Mouse (Mus musculus): Measurements from ENCODE around the gene Fam104a. TPM values are rescaled to one million over a fixed set of nuclear protein-coding genes. Genes with fewer than 3 reads are reported as not detected.

Fam104a gene
- polyA plus RNA-seq, 1 experiment = 24.7 TPM

DNA sequence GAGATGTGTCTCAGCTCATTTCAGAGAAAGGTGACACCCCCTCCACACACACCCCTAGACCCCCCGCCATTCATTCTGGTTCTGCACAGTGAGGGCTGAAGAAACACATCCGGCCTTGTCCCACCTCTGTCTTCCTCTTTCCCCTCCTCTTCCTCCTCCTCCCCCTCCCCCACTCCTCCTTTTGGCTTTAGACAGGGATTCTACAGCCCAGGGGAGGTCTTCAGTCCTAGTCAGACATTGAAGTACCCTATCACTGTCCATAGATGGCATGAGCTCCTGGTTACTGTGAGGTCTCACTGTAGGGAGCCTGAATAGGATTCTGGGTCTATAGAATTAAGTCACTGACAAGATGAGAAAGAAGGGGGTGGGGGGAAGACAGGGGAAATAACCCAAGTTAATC lies 63.0 kb downstream of the Fam104a start:
- Histone ChIP-seq H3K4me3 (ENCODE audit: insufficient read depth, low read length) (no peak overlapping the region), H3K4me1 (ENCODE audit: control insufficient read depth, insufficient read depth, low read length) (no peaks in the 10 kb centered on the region), H3K27ac (ENCODE audit: insufficient read depth, low read depth, low read length) (no peak overlapping the region)
- TF ChIP-seq POLR2A (IDR thresholded peaks at IDR 0.05; ENCODE audit: borderline replicate concordance, low read depth, low read length) (no peak), CTCF (IDR thresholded peaks at IDR 0.05; ENCODE audit: low read depth, low read length) (no peak)

DNA sequence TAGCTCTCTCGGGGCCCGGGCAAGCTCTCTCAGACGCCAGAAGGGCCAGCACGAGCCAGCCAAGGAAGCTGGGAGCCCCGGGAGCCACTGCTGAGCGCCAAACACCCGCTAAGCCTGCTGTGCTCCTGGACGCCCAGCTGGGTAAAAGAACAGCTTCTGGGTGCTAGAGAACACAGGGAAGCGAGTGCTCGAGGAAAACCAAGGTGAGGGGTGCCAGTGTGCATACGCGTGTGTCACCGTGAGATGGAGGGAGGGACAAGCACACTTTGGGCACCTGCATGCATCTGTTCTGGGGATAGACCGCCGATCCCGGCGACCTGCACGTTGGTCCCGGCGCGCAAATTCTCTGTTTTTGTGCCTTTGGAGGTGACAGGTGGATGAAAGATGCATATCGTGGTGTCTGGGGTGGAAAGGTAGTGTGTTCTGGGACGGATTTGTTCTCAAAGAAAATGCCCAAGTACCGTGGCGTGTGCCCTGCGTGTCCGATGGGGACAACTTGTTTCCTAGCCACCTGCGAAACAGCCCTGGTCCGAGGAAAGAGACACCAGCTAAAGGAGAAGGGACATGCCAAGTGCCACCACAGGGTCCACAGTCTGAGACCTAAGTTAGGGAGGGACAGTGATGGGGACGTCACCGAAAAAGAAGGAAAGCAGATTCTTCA lies 64.4 kb downstream of the Fam104a start:
- Histone ChIP-seq H3K4me3 (ENCODE audit: insufficient read depth, low read length) (peak overlapping the region; percentile 49), H3K4me1 (ENCODE audit: control insufficient read depth, insufficient read depth, low read length) (no peaks in the 10 kb centered on the region), H3K27ac (ENCODE audit: insufficient read depth, low read depth, low read length) (no peak overlapping the region)
- no peak for TF ChIP-seq CTCF (IDR thresholded peaks at IDR 0.05; ENCODE audit: low read depth, low read length)
- TF ChIP-seq POLR2A (IDR thresholded peaks at IDR 0.05; ENCODE audit: borderline replicate concordance, low read depth, low read length) = no peak

DNA sequence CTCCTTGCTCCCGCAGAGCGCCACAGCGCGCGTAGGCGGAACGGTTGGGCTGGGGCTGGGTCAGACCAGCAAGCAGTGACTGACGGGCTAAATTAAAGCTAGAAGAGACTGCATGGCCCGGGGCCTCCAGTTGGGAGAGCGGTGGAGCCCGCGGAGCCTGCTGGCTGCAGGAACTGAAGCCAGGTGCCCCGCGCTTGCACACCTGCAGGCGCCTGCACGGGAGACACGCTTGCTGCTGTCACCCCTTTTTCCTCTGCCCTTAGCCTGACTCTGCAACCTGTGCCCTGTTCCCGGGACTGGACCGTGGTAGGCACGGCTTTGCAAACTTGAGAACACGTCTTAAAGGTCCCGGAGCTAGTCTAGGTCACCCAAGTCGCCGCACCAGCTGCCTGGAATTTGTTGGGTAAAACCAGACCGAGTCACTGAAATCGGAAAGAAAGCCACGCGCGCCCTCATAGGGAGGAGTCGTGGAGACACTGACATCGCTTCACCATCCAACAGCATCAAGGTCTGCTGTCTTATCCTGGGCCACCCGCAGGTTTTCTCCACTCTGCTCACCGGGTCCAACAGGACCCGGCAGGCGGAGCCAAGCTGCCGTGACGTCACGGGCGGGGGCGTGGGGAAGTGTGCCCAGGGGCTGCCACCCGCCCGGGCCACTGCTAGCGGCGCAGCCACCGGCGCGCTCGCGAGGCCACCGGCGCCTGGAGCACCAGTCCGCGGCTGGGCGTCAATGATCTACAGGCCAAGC lies 65.1 kb downstream of the Fam104a start, which contains the start of gene Sstr2:
Gene Sstr2, plus strand, starts transcription at position 671 of the 748 bp plus-strand sequence.
- TF ChIP-seq POLR2A (IDR thresholded peaks at IDR 0.05; ENCODE audit: borderline replicate concordance, low read depth, low read length) (no peak), CTCF (IDR thresholded peaks at IDR 0.05; ENCODE audit: low read depth, low read length) (no peak)
- Histone ChIP-seq H3K27ac (ENCODE audit: insufficient read depth, low read depth, low read length) (no peak within 1 kb of the TSS), H3K4me1 (ENCODE audit: control insufficient read depth, insufficient read depth, low read length) (no peaks in the 10 kb centered on the region), H3K4me3 (ENCODE audit: insufficient read depth, low read length) (peak within 1 kb of the TSS; percentile 49)

DNA sequence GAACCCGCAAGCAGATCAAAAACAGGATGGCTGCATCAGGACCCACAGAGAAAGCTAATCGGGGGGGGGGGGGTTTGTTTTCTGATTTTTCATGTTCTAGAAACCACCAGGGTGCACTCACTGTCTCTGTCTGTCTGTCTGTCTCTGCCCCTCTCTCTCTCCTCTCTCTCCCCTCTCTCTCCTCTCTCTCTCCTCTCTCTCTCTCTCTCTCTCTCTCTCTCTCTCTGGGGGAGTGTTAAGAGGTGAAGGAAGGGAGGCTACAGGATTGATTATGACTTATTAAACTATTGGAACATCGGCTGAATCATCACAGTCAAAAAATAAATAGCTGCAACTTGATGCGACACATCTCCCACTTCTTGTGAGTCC lies 65.7 kb downstream of the Fam104a start:
- Histone ChIP-seq H3K27ac (ENCODE audit: insufficient read depth, low read depth, low read length) (no peak overlapping the region), H3K4me1 (ENCODE audit: control insufficient read depth, insufficient read depth, low read length) (no peaks in the 10 kb centered on the region), H3K4me3 (ENCODE audit: insufficient read depth, low read length) (peak overlapping the region; percentile 49; the same call in 1 of the 2 replicates)
- TF ChIP-seq CTCF (IDR thresholded peaks at IDR 0.05; ENCODE audit: low read depth, low read length) (no peak), POLR2A (IDR thresholded peaks at IDR 0.05; ENCODE audit: borderline replicate concordance, low read depth, low read length) (no peak)

DNA sequence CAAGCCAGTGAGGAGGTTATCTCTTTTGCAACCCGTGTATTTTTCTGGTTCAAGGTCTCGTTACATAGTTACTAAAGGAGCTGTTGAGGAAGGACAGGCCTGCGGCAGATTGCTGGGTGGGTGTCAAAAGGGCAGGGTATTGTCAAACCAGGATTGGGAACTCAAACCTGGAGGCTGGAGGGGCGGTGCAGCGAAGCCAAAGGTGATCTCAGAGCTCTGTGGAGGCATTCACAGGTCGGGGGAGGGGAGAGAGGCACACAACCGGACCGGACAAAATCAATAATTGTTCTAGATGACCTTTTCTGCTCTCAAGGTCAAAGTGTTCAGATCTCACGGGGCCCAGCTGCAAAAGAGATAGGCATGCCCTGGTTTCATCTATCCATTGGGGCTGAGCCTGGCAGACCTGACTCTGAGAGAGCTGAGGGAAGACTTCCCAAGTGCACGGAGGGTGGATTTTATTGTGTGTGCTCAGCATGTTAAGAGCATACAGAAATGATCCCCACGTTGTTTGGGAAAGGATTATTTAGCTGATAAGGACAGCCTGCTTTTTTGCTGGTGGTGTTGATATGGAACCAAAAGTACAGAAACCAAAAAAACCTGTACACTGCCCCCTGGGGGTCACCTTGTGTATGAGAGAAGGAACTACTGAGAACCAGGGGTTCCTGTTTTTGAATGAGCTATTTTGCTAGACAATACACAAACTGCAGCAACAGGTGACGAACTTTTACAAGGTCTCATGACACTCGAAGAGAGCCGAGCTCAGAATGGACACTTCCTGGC lies 66.6 kb downstream of the Fam104a start:
- no peak overlapping the region for H3K4me3 ChIP-seq (ENCODE audit: insufficient read depth, low read length)
- TF ChIP-seq CTCF (IDR thresholded peaks at IDR 0.05; ENCODE audit: low read depth, low read length) = 0 out of 2 replicates have a peak, but pooled peaks have one; percentile 7
- no peak for TF ChIP-seq POLR2A (IDR thresholded peaks at IDR 0.05; ENCODE audit: borderline replicate concordance, low read depth, low read length)
- no peaks in the 10 kb centered on the region for H3K4me1 ChIP-seq (ENCODE audit: control insufficient read depth, insufficient read depth, low read length)
- no peak overlapping the region for H3K27ac ChIP-seq (ENCODE audit: insufficient read depth, low read depth, low read length)

DNA sequence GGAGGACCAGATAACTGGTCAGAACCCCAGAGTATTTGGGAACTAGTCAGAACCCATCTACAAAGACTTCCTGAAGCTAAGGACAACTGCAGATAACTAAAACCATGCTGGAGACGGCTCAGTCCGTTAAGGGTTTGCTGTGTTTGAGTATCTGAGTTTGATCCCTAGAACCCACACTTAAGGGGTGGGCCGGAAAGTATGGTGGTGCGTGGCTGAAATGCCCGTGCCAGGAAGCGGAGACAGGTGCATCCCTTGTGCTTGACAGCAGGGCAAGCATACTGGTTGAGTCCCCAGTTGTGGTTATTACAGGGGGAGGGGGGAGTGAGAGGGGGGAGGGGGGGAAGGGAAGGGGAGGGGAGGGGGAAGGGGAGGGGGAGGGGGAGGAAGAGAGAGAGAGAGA lies 69.5 kb downstream of the Fam104a start:
- H3K4me1 ChIP-seq (ENCODE audit: control insufficient read depth, insufficient read depth, low read length) = no peaks in the 10 kb centered on the region
- TF ChIP-seq POLR2A (IDR thresholded peaks at IDR 0.05; ENCODE audit: borderline replicate concordance, low read depth, low read length) (no peak), CTCF (IDR thresholded peaks at IDR 0.05; ENCODE audit: low read depth, low read length) (no peak)
- no peak overlapping the region for H3K4me3 ChIP-seq (ENCODE audit: insufficient read depth, low read length)
- no peak overlapping the region for H3K27ac ChIP-seq (ENCODE audit: insufficient read depth, low read depth, low read length)

DNA sequence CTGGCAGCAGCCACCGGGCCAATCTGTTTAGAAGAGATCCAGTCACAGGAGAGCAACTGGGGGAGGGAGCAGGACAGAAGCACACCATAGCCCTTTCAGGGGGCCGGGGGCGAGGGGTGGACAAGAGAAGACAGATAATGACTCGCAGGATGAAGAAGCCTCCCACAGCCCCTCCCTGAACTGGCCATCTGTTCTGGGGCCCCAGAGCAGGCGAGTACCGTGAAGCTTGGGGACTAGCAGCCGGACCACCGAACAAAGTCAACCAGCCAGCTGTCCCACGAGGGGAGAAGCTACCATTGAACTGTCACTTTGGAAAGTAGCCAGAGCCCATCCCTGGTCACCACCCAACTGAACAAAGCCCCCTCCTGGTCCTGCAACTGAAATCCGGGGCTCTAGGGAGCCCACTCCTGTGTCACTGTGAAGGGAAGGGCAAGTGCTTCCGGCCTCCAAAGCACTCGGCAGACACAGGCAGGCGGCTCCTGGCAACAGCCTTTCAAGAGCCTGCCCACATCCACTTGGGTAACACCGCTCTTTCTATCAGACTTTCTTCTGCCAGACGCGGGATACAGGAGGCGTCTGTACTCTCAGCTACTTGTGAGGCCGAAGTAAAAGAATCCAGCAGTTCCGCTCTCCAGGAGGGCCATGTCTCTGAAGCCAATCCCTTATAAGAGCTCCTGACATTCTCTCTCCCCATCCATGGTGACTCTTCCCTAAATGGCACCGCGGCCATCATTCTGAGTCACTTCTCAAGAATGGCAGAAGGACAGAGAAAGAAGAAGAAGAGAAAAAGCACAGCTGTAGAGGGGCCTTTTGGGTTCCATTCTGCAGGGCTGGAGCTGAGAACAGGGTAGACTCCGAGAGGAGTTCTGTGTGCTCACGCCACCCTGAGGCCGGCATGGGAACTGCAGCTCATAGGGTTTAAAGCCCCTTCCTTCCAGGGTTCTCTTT lies 72.0 kb downstream of the Fam104a start:
- no peaks in the 10 kb centered on the region for H3K4me1 ChIP-seq (ENCODE audit: control insufficient read depth, insufficient read depth, low read length)
- no peak overlapping the region for H3K4me3 ChIP-seq (ENCODE audit: insufficient read depth, low read length)
- TF ChIP-seq POLR2A (IDR thresholded peaks at IDR 0.05; ENCODE audit: borderline replicate concordance, low read depth, low read length) = no peak
- peak; percentile 57; the same call in 1 of the 2 replicates for TF ChIP-seq CTCF (IDR thresholded peaks at IDR 0.05; ENCODE audit: low read depth, low read length)
- H3K27ac ChIP-seq (ENCODE audit: insufficient read depth, low read depth, low read length) = no peak overlapping the region

Other genes starting within 250 kb of the Fam104a start
- gene Sstr2, start 64.8 kb downstream of the Fam104a start, polyA plus RNA-seq (2012; ENCODE audit: insufficient read depth, insufficient read length, missing spikeins) = not detected in 2 replicates
- gene Cog1, start 35.0 kb downstream of the Fam104a start, polyA plus RNA-seq (2012; ENCODE audit: insufficient read depth, insufficient read length, missing spikeins) = 40.6 and 49.9 TPM in 2 replicates
- 17.7 and 24.3 TPM in 2 replicates for gene Slc39a11, start 34.1 kb downstream of the Fam104a start, polyA plus RNA-seq (2012; ENCODE audit: insufficient read depth, insufficient read length, missing spikeins)
- gene D11Wsu47e, start 257 bp upstream of the Fam104a start, polyA plus RNA-seq (2012; ENCODE audit: insufficient read depth, insufficient read length, missing spikeins) = 8.2 and 11.4 TPM in 2 replicates
- not detected in 2 replicates for gene Cpsf4l, start 25.9 kb upstream of the Fam104a start, polyA plus RNA-seq (2012; ENCODE audit: insufficient read depth, insufficient read length, missing spikeins)
- gene Cdc42ep4, start 67.7 kb upstream of the Fam104a start, polyA plus RNA-seq (2012; ENCODE audit: insufficient read depth, insufficient read length, missing spikeins) = 18.3 and 20.9 TPM in 2 replicates

Data from bone marrow macrophage, adult 2 months (primary cell).